Mouse (Mus musculus) cerebellum, adult 18-20 months (tissue): ENCODE measurements at regions not wholly inside any gene's neighbourhood (a gene's known extent, or its start where the extent isn't known, plus 50 kb on each side); places are given as distances from the start of the nearest gene placed in this dataset.

Experiments used
- DNase-seq, 2 experiments: peaks; one replicate each; pipeline ENCODE4 v3.0.0; 2021

DNA sequence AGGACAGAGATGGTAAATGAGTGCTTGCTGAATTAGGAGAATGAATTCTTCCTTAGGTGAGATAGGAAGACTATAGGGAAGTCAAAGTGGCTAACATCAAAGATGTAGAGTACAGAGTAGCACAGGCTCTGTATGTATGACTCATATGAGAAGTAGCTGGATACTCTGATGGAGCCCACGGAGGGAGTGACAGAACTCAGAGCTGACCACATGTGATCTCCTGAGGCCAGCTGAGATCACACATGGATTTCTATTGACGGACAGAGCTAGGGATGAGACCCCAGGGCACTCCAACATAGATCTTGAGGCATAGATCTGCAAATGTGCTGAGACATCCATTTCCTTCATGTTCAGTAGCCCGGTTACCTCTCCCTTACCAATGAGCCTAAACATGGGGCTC is 66.0 kb downstream of the Cops8 start:
- no peak for DNase-seq

- no peak for DNase-seq
Measured at GRCm38 (mm10) chr1:90669237-90669636, 66.5 kb downstream of the Cops8 start.

- DNase-seq, result no peak
Measured at GRCm38 (mm10) chr1:90670346-90670745, 67.6 kb downstream of the Cops8 start.

DNA sequence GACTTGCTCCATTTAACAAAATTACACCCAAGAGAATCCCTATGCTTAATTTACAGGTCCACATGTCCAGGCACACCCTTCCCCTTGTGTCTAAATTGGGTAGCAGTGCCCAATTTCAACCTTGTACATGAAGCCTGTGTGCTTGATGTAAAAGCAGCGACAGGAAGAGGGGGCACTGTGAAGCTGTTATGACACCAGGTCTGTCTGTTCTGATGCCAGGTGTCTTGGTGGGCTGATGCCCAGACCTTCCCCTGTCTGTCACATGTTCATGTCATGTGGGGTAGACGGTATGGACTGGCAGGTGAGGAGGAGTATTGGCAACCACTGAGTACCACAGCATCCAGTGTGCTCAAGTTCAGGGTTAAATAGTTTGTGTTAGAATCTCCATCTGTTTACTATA is 71.0 kb downstream of the Cops8 start:
- DNase-seq, result no peak

GRCm38 (mm10) chr1:90676192-90677006 is 73.6 kb downstream of the Cops8 start:
- DNase-seq, result peak in 1 of 2 experiments; percentile 4

DNA sequence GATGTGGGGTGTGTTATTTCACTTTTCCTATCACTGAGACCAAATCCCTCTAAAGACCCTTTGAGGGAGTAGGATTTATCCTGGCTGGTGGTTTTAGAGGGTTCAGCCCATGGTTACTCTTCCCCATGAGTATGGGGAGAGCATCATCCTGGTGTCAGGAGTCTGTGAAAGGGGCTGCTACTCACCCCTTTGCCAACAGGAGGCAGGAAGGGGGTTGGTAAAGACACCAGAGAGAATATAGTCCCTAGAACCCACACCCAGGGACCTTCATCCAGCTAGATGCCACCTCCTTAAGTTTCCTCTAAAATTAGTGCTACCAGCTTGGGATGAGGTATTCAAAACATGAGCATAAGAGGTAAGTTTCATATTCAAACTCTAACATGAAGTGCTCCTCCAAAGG is 74.4 kb downstream of the Cops8 start:
- DNase-seq, result no peak

DNA sequence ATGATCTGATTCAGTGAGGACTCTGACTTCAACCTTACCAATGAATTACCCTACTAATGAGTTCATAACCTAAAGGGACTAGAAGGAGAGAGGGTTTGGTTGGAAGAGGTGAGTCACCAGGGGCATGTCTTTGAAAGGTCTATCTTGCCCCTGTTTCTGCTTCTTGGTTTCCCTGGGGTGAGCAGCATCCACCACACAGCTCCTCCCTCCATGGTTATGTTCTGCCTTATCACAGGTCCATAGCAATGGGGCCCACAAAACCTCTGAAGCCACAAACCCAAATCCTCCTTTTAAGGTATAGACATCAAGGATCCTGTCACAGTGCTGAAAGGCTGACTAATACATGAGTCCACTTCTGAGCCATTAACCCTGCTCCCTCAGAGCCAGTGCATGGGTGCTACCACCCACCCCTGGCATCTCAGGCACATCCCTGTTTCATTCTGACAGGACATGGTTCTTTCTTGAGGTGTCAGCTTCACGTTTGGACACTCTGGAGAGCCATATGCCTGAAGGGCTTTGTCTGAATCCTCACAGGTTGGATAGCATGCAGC is 74.9 kb downstream of the Cops8 start:
- no peak for DNase-seq

- DNase-seq, result no peak
Measured at GRCm38 (mm10) chr1:90678416-90678815, 75.6 kb downstream of the Cops8 start.

- no peak for DNase-seq
Measured at GRCm38 (mm10) chr1:90688086-90688485, 85.3 kb downstream of the Cops8 start.

- DNase-seq, result peak; percentile 6
Measured at GRCm38 (mm10) chr1:90690591-90691116, 87.9 kb downstream of the Cops8 start.

DNA sequence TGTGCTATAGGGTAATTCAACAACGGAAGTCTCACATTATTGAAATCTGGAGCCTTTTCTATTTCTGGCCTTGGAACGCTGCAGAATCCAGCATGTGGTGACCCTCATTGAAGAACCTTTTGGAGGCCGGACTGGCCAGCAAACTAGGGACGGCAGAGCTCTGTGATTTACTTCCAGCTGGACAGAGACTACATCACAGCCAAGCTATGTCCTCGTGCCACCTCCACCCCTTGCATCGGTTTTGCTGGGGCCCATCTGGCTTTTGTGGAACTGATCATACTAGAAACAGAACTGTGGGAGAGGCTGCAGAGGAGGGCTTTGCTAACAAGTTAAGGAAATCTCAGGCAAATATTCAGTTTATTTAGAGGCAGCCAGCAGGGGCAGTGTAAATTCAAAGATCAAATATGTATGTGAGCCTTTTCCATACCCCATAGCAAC is 88.4 kb downstream of the Cops8 start:
- DNase-seq, result peak in 1 of 2 experiments; percentile 2

DNA sequence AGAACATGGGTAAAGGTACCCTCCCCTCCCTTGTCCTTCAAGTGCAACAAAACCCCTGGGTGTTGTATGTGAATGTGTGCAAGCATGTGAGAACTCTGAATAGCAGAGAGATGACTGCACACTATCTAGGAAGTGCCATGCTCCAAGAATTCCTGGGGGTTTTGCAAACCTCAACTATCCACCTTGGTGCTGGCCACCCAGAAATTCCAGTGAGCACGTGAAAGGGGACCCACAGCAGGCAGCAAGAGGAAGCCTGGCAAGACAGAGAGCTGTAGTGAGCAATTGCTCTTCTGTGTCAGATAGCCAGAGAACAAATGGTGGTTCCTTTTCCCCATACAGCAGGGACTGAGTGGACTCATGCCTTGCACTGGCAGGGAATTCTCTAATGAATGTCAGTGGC is 90.1 kb downstream of the Cops8 start:
- no peak for DNase-seq

DNA sequence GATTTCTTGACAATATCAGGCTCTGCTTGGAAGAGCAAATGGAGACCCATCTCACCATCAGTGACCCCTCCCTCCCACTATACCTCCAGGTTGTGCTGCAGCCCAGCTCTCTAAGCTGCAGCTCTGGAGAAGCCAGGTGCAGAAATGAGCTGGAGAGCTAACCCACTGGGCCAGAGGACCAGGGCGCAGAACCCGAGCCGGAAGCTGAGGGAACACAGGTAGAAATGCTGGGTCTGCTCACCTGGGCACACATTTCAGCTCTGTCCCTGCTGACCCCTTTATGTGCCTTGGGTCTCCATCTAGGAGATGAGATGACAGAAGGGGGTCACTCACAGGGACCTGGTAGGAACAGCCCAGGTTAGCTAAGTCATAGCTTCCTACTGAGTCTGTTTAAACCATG is 92.0 kb downstream of the Cops8 start:
- DNase-seq, result no peak

- DNase-seq, result no peak
Measured at GRCm38 (mm10) chr1:90695166-90695749, 92.5 kb downstream of the Cops8 start.

DNA sequence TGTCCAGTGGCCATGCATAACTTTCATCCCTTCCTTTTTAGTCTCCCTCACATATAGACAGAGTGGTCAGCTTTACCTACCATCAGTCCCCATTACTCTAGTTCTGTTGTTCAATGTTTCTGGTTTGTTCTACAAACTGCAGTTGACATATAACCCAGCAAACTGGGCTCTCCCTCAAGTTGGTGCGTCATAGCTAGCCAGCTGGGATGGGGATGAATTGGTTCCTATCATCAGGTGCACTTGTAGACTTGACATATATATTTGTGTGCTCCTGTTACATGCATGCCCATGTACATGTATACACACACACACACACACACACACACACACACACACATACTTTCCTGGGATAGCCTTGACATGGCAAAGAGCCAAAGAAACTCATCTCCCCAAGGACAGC is 93.2 kb downstream of the Cops8 start:
- DNase-seq, result no peak

- DNase-seq, result no peak
Measured at GRCm38 (mm10) chr1:90697056-90697596, 94.3 kb downstream of the Cops8 start.

DNA sequence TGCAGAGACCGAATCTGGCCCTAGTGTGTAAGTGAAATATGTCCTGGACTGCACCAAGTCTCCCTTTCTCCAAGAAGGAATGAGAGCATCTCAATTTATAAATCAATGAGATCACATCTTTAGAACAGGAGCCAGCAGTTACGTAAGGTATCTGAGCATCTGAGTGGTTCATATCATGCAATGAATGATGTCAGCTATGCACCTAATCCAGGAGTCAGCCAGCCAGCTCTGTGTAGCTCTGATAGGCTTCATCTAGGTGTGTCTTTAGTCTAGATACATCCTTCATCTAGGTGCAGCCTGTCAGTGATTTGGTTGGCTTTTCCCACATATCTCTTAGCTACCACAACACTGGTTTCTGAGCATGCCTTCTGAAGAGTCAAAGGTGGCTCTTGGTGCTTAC is 95.8 kb downstream of the Cops8 start:
- no peak for DNase-seq

GRCm38 (mm10) chr1:90701756-90702155 is 99.0 kb downstream of the Cops8 start:
- DNase-seq, result no peak

DNA sequence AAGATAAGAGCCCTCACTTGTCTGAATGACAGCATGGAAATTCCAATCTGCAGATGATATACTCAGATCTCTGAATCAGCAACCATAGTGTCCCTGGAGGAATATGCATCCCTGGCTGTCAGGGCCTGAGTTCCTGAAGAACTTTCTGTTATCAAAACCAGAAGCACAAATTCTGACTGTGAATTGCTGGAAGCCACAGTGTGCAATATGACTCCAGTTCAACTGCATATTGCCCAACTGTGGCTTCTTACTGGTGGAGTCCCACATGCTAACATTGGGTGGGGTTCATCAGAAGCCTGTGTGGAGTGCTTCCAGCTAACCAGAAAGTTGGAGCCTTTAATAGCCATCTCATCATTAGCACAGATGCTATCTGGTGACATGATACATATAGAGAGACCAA is 103.6 kb downstream of the Cops8 start:
- no peak for DNase-seq

DNA sequence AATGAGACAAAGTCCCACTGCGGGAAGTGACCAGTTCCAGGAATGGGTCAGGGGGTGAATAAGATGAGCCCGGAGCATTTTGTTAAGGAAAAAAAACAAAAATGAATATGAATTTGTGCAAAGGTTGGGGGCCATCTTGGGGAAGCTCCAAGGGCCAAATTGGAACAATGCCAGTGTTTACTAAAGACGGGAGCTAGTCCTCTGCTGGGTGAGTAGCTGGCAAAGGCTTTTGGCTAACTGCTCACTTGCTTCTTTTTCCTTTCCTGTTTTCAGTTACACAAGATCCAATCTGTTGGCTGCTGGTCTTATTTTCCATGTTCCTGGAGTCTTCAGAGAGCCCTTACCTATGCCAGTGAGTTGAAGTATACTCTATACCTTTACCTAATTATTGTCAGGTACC is 107.0 kb downstream of the Cops8 start:
- no peak for DNase-seq

- no peak for DNase-seq
Measured at GRCm38 (mm10) chr1:90710566-90710965, 107.8 kb downstream of the Cops8 start.

DNA sequence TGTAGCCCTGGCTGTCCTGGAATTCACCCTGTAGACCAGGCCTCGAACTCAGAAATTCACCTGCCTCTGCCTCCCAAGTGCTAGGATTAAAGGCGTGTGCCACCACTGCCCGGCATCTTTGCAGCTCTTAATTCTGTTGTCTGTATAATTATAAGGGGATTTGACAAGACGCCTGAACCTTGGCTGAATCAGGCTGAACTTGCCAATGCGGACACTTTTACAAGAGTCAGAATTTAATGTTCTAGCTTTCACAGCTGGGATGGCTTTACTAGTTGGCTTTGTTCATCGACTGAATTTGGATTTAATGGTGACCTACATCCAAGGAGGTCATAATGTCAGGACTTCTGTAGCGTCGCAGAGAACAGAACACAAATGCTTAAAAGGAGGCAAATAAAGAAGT is 108.3 kb downstream of the Cops8 start:
- no peak for DNase-seq
